Mouse (Mus musculus) neural tube, embryonic 10.5 days (tissue): ENCODE results near the gene Zfp454.

Source experiments
- DNase-seq: peaks from one replicate; pipeline ENCODE4 v3.0.0-alpha.2; 2017; ENCODE audit warnings: low spot score; ENCODE audit errors: extremely low spot score

Zfp454 gene

GRCm38 (mm10) chr11:50887390-50888128, at the start of gene Zfp454:
Gene Zfp454, minus strand, starts transcription at chr11:50887651.
- peak; percentile 84 for DNase-seq

- DNase-seq, result no peak
Observed at GRCm38 (mm10) chr11:50932040-50932439, 44.6 kb upstream of the Zfp454 start.

GRCm38 (mm10) chr11:50931451-50931866, 44.0 kb upstream of the Zfp454 start, which contains the start of gene Zfp354b:
Gene Zfp354b, minus strand, starts transcription at chr11:50931633.
- peak; percentile 89 for DNase-seq

GRCm38 (mm10) chr11:50931021-50931420, 43.6 kb upstream of the Zfp454 start:
- DNase-seq, result no peak

GRCm38 (mm10) chr11:50930469-50931014, 43.1 kb upstream of the Zfp454 start:
- DNase-seq, result peak; percentile 22

- DNase-seq, result peak; percentile 87
Observed at GRCm38 (mm10) chr11:50915671-50916320, 28.3 kb upstream of the Zfp454 start, which contains the start of gene Zfp2. Gene Zfp2, minus strand, starts transcription at chr11:50916165.

GRCm38 (mm10) chr11:50914461-50914860, 27.0 kb upstream of the Zfp454 start:
- no peak for DNase-seq

GRCm38 (mm10) chr11:50913301-50913700, 25.9 kb upstream of the Zfp454 start:
- DNase-seq, result no peak

GRCm38 (mm10) chr11:50908136-50908535, 20.7 kb upstream of the Zfp454 start:
- no peak for DNase-seq

GRCm38 (mm10) chr11:50897359-50897758, 9.9 kb upstream of the Zfp454 start:
- no peak for DNase-seq

GRCm38 (mm10) chr11:50892441-50892840, 5.0 kb upstream of the Zfp454 start:
- no peak for DNase-seq

GRCm38 (mm10) chr11:50886933-50887293, 538 bp downstream of the Zfp454 start:
- DNase-seq, result no peak

- DNase-seq, result no peak
Observed at GRCm38 (mm10) chr11:50886231-50886932, 1.1 kb downstream of the Zfp454 start.

- no peak for DNase-seq
Observed at GRCm38 (mm10) chr11:50883756-50884155, 3.7 kb downstream of the Zfp454 start.

- DNase-seq, result no peak
Observed at GRCm38 (mm10) chr11:50878641-50879040, 8.8 kb downstream of the Zfp454 start.

GRCm38 (mm10) chr11:50850989-50851601, 36.4 kb downstream of the Zfp454 start:
- DNase-seq, result peak; percentile 52

- DNase-seq, result no peak
Observed at GRCm38 (mm10) chr11:50850177-50850735, 37.2 kb downstream of the Zfp454 start, which contains the start of gene Grm6. Gene Grm6, plus strand, starts transcription at chr11:50850685.

- no peak for DNase-seq
Observed at GRCm38 (mm10) chr11:50849310-50849709, 38.1 kb downstream of the Zfp454 start.

GRCm38 (mm10) chr11:50848520-50849137, 38.8 kb downstream of the Zfp454 start:
- no peak for DNase-seq

- DNase-seq, result no peak
Observed at GRCm38 (mm10) chr11:50847047-50847446, 40.4 kb downstream of the Zfp454 start.
